Mouse (Mus musculus): ENCODE measurements at regions not wholly inside any gene's neighbourhood (a gene's known extent, or its start where the extent isn't known, plus 50 kb on each side); places are given as distances from the start of the nearest gene placed in this dataset.

GRCm38 (mm10) chr15:12066857-12067211, 50.8 kb upstream of the Zfr start:
- no peak for DNase-seq

- peak; percentile 70 for DNase-seq
Measured at GRCm38 (mm10) chr15:12066176-12066856, 51.3 kb upstream of the Zfr start.

GRCm38 (mm10) chr15:12054870-12055269, 58.1 kb upstream of the Sub1 start:
- DNase-seq = no peak

- DNase-seq = no peak
Measured at GRCm38 (mm10) chr15:12053610-12054009, 56.8 kb upstream of the Sub1 start.

- no peak for DNase-seq
Measured at GRCm38 (mm10) chr15:12048965-12049364, 52.2 kb upstream of the Sub1 start.

GRCm38 (mm10) chr15:12048214-12048507, 51.4 kb upstream of the Sub1 start:
- DNase-seq = no peak

GRCm38 (mm10) chr15:12047349-12048213, 50.8 kb upstream of the Sub1 start:
- no peak for DNase-seq
